Mouse (Mus musculus): ENCODE data around the gene Rcsd1. TPM values are rescaled to one million over a fixed set of nuclear protein-coding genes. Genes with fewer than 3 reads are reported as not detected.
A peak's percentile ranks its signal among the peaks of the same experiment; 100 is the strongest.

The Rcsd1 gene
- total RNA-seq, 2 experiments from 2014 or later = 4.7 to 4.8 TPM

DNA sequence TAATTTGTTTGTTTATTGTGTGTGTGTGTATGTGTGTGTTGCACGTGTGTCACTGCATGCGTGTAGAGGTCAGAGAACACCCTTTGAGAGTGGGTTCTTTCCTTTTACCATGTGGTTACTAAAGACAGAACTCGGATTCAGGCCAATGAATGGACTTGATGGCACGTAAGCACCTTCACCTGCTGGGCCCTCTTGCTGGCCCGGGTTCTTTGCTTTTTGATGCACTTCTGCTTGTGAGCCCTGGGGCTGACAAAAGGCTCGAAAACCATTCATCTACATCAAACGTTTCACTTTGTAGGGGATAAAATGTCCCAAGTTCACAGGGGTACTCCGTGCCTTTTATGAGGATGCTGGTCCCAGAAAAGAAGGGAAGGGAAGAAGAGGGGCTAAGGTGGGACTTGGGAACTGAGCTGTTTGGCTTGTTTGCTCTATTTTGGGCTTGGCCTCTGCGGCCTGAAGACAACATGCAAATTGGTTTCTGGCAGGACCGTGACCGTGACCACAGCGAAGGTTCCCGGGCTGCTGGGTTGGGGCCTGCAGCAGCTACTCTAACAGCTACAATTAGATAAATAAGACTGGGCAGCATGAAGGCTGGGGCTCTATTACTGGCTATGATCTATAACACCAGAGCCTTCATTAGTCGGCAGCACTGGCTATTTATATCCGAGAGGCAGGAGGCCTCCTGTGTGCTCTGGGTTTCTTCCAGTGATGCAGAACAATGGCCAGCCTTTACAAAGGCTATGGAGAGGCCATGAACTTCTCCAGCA is 46.9 kb downstream of the Rcsd1 start:
- DNase-seq (ENCODE audit: low spot score in 2 of 2) = no peak

DNA sequence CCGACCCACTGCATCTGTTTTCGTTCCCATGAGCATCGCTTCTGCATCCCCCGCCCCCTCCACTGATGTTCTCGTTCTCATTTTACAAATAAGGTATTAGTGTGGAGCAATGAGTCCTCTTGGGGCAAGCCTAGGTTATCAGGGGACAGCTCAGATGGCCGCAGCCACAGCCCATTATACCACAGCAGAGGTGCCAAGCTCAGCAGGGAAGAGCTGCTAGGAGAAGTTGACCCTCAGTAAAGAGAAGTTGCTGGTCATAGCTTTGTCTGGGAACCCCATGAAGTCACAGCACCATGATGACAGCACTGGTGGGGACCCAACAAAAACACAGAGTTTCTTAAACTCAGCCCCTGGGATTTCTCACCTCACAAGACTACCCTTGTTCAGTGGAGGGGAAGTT is 47.8 kb downstream of the Rcsd1 start:
- no peak for DNase-seq (ENCODE audit: low spot score in 2 of 2)

DNA sequence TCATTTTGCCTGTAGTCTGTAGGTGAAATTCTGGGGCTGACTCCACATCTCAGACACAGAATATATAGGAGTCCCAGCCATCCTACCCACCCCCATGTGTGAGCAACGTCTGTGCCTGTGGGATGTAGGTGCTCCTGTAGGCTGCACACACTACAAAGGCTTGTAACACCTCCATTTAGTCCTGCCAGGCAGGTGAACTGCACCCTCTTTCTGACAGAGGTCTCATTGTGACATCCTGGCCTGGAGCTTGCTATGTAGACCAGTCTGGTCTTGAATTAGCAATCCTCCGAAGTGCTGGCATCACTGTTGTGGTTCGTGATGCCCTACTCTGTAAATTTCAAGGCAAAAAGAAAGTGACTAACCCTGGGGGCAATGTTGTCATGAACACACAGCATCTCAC is 48.4 kb downstream of the Rcsd1 start:
- no peak for DNase-seq (ENCODE audit: low spot score in 2 of 2)

DNA sequence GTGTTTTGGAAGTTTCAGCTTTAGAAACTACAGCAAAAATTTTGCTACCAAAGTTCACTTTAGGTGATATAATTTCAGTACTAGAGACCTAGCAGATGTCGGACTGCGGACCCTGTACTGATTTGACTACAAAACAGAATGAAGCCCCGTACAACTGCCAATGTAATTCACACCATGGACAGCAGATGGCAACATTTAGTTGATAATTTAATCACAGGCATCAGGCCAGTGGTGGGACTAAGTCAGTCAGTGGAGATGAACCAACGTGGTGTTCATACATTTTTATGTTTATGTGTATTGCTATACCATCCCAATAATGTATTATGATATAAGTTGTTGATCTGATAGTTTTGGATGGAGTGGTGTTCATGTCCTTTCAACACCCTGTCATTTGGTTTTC is 48.8 kb downstream of the Rcsd1 start:
- peak; percentile 50 to 82 for DNase-seq (ENCODE audit: low spot score in 2 of 2)

DNA sequence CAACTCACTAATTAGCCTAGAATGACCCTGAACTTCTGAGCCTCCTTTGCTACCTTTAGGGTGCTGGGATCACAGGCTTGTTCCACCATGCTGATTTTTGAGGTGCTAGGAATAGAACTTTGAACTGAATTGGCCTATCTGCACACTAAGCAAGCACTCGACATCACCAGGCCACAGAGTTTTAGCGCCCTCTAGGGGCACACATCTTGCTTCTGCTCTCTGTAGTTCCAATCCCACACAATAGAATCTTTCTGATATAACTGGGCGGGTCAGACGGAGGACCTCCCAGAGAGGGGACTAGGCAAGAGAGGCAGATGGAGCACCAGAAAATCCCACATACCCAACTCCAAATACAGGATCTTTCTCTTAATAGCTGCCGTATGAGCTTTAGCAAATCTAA is 51.0 kb downstream of the Rcsd1 start:
- DNase-seq (ENCODE audit: low spot score in 2 of 2) = peak; percentile 66 to 93

DNA sequence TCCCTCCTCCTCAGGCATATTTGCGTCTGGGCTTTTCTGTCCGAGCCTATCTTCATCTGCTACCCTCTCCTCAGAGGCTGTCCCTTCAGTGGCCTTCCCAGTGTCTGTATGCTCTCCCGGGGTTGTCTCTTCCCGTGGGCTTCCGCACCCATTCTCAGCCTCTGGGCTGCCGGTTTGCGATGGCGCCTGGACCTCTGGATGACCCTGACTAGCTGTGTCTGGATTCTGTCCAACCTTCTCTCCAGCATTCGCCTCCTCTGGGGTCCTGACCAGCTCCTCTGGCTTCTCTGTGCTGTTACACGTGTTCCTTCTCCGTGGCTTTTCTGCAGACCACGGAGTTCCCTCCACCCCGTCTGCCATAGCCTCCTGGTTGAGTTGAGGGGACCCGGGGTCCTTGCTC is 54.1 kb downstream of the Rcsd1 start:
- no peak for DNase-seq (ENCODE audit: low spot score in 2 of 2)

DNA sequence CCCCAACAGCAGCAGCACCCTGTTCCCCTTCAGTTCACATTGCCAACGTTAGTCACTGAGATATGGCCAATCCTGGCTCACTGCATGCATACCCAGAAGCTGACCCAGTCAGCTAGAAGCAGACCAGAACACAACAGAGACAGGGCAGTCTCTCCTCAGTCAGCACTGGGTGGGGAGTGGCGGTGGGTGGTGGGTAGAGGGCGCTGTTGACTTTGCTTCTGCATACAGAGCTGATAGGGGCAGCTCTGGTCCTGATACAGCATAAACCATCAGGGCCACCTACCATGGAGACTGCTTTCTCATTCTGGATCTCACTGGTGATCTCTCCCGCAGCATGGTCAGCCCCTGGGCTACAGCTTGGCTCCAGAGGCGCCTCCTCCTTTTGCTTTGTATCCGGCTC is 54.5 kb downstream of the Rcsd1 start:
- DNase-seq (ENCODE audit: low spot score in 2 of 2) = no peak

DNA sequence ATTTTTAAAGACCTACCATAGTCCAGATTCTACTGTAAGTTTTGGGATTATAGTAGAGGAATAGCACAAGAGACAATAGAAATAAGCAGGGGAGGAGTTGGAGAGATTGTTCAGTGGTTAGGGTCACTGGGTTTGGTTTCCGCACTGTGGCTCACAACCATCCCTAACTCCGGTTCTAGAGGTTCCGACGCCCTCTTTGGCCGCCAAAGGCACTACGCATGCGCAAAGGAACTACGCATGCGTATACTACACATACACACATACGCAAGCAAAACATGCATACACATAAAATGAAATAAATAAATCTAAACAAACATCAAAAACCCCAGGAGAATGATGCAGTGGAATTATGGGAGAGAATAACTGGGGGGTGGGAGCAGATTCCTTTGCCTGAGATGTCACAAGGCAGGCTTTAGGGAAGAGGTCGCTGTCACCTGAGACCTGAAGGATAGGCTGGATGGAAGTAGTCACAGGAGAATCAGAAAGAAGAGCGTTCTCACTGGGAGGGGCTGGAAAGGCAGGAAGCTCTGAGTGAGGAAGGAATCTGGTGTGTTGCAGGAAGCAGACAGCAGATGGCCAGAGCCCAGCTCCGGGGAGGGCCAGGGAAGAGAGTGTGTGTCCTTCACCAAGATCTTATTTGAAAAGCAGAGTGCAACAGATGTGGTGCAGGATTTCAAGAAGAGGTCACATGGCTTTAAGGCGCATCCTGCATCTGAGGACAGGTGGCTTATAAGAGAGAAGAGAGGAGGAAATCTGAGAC is 56.3 kb downstream of the Rcsd1 start:
- DNase-seq (ENCODE audit: low spot score in 2 of 2) = no peak

DNA sequence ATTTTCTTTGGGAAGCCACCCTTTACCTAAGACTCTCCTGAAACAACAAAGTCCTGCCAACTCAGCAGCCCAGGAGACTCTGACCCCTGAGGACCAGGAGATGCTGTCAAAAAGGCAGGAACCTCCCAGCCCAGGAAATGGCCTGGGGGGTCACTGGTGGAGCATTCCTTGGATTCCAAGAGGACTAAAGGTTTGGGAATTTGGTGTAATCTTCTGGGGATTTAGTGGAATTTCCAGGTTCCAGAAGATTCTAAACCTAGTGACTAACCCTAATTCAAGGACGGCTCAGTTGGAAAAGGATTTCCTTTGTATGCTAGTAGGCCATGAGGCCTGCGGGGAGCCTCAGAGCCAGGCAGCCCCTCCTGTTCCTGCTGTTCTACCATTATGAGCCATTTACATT is 57.0 kb downstream of the Rcsd1 start:
- DNase-seq (ENCODE audit: low spot score in 2 of 2) = no peak

DNA sequence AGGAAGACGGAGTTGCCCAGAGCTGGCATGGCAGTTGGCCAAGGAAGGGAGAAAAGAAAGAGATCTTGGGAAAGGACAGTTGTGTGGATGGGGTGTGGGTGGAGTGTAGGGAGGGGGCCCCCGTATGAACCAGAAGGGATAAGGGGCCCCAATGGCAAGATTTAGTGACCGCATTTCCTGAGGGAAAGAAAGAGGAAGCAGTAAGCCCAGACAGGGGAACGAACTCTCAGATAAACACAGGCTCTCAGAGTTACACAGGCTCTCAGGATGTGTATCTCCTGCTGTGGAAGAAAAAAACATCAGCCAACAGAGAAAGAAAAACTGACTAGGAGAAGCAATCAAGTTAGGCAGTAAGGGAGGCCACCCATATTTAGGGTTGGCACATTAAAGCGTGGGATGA is 58.4 kb downstream of the Rcsd1 start:
- no peak for DNase-seq (ENCODE audit: low spot score in 2 of 2)

DNA sequence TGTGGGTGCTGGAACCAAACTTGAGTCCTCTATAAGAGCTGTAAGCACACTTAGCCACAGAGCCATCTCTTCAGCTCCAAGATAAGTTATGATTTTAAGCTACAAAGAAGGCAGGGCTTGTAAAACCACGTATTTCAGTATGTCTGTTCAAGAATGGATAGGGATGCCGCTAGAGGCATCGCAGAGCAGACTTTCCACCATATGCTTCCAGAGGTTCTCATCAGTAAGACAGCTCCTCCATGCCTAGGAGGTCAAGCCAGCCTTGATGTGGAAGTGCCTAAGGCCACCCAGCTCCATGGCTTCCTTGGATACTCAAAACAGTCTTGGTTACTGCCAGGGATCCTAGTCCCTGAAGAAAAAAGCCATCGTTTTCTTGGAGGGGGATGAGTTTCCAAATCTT is 64.5 kb downstream of the Rcsd1 start:
- no peak for DNase-seq (ENCODE audit: low spot score in 2 of 2)

DNA sequence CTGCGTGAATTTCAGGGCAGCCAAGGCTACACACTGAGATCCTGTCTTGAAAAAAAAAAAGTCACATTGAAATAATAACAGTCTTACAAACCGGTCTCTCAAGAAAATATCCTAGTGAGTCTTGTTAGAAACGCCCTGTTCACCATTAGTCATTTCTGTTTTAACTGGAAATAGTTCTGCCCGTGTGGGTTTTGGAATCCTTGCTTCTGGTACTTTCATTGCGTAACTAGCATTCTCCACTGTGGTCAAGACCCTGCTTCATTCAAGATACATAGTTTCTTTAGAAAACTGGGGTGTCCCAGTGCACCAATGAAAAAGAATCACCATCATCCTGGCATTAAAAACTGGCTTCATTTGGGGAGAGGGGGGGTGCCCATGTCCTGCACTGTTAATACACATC is 65.8 kb downstream of the Rcsd1 start:
- no peak for DNase-seq (ENCODE audit: low spot score in 2 of 2)

DNA sequence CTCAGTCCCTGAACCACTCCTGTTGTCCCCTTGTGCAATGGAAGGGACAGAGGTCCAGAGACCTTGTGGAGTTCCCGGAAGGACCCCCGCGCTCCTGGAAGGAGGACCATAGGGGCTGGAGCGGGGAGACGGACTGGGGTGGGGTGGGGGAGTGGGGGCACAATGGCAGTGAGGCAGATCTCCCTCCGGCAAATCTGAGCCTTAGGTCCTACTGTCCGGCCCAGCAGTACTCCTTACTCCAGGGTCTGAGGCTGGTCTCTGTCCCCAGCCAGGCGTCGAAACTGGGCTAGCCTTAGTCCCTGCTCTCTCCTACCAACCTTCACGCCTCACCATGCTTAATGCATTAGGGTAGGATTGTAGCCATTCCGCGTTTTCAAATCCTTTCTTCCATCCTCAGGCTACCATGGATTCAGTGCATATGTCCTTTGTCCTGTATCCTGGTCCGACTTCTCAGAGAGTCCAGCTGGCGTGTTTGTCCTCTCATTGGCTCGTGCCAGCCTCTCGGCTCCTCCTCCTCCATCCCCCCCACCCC is 66.7 kb downstream of the Rcsd1 start:
- DNase-seq (ENCODE audit: low spot score in 2 of 2) = peak in 1 of 2 experiments; percentile 51

DNA sequence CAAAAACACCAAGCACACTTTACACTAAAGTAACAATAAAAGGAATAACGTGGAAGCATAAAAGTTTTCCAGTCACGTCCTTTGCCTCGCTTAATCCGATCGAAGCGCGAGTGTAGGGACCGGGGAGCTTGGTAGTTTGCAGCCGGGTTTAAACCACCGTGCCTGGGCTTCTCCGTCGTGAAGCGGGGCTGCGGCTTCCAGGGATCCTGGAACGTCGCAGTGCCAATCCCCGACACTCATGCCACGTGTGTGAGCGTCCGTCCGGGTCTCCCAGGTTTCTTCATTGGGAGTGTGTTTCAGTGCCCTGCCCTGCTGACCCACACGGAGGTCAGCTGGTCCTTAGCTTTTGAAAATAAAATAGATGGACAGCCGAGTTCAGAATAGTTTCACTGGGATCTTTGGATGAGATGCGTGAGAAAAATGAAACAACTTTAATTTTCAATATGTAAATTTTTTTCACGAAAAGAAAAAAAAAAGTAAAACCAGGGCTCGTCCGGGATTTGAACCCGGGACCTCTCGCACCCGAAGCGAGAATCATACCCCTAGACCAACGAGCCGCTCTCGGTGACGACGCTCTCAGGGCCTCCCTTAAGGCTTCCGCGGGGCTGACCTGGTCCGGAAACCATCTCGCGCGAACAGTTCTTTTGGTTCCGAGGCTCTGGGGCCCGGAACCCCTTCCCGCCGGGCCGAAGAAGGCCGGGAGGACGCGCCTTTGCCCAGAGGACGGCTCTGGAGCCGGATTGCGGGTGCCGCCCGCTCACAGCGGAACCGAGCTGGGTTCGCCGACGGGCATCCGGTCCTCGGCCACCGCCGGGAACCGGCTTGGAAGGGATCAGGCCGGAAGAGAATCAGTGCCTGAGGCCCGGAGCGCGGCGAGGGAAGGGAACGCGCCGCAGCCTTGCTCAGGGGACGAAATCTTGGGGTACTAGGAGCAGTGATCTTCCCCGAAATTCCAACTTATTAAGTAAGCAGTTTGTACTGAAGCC is 67.5 kb downstream of the Rcsd1 start:
- peak; percentile 90 to 95 for DNase-seq (ENCODE audit: low spot score in 2 of 2)

DNA sequence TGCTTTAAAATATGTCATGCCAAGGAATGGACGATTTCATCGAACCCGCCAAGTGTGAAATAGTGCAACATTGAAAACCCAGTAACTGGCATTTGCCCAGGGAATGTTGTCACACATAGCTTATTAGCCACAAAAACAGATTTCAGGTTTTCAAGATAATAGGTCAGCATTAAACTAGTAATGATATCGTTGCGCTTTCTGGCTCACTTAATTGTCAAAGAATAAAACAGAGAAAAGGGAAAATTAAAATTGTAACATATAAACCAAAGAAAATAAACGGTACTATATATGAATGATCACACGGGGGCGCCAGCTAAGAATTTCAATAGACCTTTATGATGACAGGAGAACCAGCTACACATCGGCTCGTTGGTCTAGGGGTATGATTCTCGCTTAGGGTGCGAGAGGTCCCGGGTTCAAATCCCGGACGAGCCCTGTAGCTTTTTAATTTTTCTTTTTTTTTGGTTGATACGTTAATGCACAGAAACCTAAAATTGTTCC is 68.2 kb downstream of the Rcsd1 start:
- peak; percentile 62 to 89 for DNase-seq (ENCODE audit: low spot score in 2 of 2)

DNA sequence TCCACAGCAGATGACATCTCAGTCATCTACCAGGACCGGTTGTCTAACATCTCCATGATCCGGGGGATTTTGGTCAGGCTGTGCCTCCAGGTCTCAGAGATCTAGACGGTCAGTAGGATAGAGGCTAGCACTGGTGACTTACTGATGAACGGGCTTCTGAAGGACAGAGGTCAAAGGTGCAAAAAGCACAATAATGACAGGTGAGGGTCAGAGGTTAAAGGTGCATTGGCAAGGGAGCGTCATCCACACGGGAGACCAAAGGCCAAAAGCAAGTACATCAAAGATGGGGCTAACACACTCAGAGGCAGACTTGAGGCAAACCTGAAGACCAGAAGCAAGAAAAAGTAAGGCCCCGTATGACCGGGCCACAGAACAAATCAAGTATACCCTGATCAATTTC is 73.3 kb downstream of the Rcsd1 start:
- no peak for DNase-seq (ENCODE audit: low spot score in 2 of 2)

DNA sequence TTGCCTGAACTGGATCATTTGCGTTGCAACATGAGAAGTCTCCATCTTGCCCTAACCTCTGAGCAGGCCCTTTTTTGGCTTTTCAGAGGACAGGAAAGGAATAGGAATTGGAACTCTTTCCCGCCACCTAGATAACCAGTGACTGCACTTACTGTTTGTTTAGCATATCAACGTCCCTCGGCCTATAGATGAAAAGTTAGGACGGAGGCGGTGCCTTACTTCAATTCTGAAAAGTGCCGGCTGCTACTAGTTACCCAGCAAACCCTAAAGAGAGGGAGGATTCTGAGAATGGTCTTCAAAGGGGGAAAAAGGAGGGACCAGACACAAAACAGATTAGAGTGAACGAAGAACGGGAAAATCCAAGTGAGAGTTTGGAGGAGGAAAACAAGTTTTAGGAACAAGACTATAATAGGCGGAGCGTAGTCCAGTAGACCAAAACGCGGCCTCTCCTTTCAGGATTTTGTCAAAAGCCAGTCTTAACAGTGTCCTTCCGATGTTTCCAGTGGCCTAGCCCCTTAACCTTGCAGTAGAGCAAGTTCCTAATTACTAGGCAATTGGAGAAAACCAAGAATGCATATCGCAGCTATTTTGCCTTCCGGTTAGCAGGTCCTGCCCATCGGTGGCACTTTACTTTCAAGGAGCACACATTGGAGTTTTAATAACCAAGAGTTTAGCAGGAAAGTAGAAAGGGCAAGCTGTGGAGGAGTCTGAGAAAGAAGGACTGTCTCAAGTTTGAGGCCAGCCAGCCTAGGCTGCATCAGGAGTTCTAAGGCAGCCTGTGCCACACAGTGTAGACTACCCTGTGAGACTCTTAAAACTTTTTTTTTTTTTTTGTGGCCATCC is 74.3 kb downstream of the Rcsd1 start:
- DNase-seq (ENCODE audit: low spot score in 2 of 2) = no peak

DNA sequence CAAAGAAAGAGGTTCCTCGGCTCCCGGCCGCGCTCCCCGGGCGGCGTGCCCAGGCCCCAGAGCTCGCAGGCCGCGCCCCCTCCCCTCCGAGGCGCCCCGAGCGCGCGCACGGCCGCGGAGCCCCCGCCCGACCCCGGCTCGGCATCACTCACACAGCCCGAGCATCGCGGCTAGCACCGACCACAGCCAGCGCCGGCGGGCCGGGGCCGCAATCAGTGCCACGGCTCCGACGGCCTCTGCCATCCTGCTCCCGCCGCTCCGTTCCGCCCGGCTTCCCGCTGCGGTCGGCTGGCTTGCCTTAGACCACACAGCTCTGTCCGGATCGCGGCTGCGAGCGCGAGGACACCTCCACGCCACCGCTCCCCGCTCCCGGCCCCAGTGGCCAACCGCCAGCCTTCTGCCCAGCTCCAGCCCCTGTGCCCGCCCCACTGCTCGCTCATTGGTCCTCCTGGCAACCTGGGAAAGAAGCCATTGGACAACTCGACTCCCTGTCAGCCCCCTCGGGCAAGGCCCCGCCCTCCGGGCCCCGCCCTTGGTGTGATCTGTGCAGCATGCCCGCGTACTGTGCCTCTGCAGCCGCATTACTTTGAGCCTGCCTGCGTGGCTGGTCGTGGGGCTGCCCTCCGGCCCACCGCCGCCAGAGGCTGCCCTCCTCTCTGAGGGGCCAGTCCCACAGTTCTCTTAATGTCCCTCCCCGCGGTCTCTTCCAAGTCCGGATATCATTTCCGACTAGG is 75.2 kb downstream of the Rcsd1 start, which contains the start of gene Mpzl1:
Mpzl1 (minus strand) TSS at position 388 of the 734 bp plus-strand sequence.
- DNase-seq (ENCODE audit: low spot score in 2 of 2) = peak; percentile 96 to 98

DNA sequence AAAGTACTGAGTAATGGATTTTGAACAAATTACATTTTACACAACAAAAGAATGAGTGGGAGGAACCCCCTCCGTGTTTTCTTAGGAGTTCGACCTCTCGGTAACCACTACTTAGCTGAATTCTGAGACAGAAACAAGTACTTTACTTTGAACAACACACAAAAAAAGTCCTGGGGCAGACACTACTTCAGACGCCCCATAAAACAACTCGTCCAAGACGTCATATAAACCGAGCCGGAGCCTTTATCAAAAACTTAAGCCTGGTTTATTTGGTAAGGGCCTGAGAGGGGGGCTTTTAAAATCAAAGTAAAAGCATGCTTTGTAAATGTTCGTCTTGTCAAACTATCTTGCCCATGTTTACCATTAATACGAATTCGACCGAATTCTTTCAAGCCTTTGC is 76.2 kb downstream of the Rcsd1 start:
- no peak for DNase-seq (ENCODE audit: low spot score in 2 of 2)
